Mouse (Mus musculus) T-helper 1 cell (primary cell): ENCODE results near the gene Vmn2r57.
"Not testable (repeated sequence)": the region's sequence is repeated elsewhere in the genome, so short reads cannot be mapped to it uniquely, and the experiment has no call there.

Experiments
- in situ Hi-C: fragments of 300-600 bp; cut with MboI, MseI; formaldehyde crosslinking; loops from one replicate; pipeline ENCODE4 v1.15.1; 2025; ENCODE audit warnings: high pct_unique_total_duplicates

Gene Vmn2r57

GRCm38 (mm10) chr7:41448596-41448995 lies at the start of gene Vmn2r57:
Gene Vmn2r57 (minus strand): TSS chr7:41448696.
- in situ Hi-C loops: not testable (repeated sequence)

DNA sequence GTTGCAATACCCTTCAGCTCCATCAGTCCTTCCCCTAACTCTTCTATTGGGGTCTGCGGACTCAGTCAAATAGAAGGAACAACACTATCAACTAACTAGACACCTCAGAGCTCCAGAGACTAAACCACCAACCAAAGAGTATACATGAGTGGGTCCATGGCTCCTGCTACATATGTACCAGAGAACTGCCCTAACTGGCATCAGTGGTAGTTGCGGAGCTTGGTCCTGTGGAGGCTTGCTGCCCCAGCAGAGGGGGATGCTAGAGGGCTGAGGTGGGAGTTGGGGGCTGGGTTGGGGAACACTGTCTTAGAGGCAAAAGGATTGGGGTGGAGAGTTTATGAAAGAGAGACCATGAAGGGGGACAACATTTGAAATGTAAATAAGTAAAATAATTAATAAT lies 49.4 kb upstream of the Vmn2r57 start:
- in situ Hi-C loops: loop anchor here (5.0 kb wide), 2 partner anchors 96 to 134 kb away; partner anchors contain the start of gene Zfp788

- in situ Hi-C loops: no loop called here
Measured at GRCm38 (mm10) chr7:41451864-41452263, 3.4 kb upstream of the Vmn2r57 start.

GRCm38 (mm10) chr7:41394130-41394529 lies 54.4 kb downstream of the Vmn2r57 start:
- in situ Hi-C loops: loop anchor here (25.0 kb wide), 1 partner anchor 1093 kb away; no protein-coding TSS in a partner anchor

GRCm38 (mm10) chr7:41393048-41393971 lies 55.2 kb downstream of the Vmn2r57 start, which contains the start of gene AI987944:
Gene AI987944 (minus strand): TSS chr7:41393379.
- in situ Hi-C loops: loop anchor here (25.0 kb wide), 1 partner anchor 1094 kb away; no protein-coding TSS in a partner anchor
